Mouse (Mus musculus) monocyte, adult 5-6 weeks (primary cell): ENCODE measurements at regions not wholly inside any gene's neighbourhood (a gene's known extent, or its start where the extent isn't known, plus 50 kb on each side); places are given as distances from the start of the nearest gene placed in this dataset.

Experiments used
- ATAC-seq: fragments of 153-309, 156-312 bp; replicated peaks from 2 replicates; pipeline ENCODE4 v1.8.0; 2017; ENCODE audit warnings: mild to moderate bottlenecking; ENCODE audit not compliant: low TSS enrichment, insufficient number of reproducible peaks, severe bottlenecking, poor library complexity, low FRiP score

DNA sequence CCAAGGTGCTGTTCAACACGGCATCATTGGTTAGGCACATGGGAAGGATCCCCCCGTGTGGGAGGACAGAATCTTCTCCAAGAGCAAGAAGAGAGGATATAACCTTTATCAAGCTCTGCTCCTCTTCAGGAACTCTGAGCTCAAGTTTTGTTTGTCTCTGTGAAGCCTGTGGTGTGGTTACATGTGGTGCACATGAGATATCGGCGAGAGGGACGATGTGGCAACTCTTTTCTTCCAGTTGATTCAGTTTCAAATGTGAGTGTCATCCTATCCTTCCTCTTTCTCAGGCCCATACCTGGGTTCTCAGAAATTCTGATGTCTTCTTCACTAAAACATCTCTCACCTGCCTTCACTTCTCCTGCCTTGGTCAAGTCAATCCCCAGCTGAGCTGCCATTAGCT, 145.3 kb upstream of the Gm9833 start:
- ATAC-seq, result no peak

DNA sequence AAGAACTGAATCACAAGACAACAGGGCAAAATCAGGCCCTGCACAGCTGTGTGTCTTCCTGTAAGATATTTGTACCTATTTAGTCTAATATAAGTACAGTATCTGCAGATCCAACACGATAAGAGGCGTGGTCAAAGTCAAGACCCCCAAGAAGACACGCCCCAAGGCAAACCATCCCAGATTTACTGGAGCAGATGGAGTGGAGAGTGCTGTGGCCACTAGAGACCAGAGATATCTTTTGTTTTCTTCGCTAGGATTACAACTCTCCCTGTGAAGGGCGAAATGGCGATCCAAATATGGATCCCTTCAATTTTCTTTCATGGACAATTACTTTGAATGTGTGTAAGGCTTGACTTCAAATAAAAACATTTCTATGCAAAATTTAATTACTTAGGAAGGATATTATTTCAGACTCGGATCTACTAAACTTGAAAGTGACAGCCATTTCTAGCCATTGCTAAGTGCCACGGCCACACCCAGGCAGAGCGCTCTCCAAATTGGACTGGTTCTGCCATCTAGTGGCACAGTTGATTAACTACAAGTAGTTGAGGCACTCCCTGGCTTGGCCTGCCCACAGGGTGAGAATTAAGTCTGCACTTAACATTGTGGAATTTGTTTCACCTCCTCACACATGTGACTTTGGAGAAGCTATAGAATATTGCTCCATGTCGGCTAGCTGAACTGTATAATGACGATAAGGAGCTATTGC, 140.4 kb upstream of the Gm9833 start:
- ATAC-seq, result peak; percentile 96

DNA sequence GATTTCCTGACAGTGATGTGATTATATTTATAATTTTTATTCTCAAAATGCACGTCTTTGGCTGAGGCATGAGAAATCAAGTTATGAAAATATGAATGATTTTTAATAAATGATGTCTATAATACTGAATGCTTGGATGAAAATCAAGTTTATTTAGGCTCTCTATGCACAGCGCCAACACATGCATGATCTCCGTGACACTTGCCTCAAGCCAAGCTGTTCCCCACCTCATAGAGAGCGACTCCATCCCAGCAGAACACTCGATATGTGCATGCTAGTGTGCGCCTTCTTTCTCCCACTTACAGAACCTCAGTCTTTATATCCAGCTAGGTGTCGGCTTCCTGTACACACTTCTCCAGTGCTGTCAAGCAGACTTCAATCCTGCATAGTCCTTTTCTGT, 139.8 kb upstream of the Gm9833 start:
- ATAC-seq, result no peak

DNA sequence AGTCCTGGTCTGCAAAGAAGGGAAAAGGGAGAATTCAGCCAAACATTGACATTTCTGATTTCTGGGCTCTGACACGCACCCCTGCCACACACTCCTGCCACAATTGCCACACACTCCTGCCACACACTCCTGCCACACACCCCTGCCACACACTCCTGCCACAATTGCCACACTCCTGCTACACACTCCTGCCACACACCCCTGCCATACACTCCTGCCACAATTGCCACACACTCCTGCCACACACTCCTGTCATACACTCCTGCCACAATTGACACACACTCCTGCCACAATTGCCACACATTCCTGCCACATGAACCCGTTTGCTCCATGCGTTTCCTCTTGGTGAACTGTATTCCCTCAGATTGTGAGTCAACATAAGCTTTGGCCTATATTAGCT, 130.0 kb upstream of the Gm9833 start:
- ATAC-seq, result no peak

DNA sequence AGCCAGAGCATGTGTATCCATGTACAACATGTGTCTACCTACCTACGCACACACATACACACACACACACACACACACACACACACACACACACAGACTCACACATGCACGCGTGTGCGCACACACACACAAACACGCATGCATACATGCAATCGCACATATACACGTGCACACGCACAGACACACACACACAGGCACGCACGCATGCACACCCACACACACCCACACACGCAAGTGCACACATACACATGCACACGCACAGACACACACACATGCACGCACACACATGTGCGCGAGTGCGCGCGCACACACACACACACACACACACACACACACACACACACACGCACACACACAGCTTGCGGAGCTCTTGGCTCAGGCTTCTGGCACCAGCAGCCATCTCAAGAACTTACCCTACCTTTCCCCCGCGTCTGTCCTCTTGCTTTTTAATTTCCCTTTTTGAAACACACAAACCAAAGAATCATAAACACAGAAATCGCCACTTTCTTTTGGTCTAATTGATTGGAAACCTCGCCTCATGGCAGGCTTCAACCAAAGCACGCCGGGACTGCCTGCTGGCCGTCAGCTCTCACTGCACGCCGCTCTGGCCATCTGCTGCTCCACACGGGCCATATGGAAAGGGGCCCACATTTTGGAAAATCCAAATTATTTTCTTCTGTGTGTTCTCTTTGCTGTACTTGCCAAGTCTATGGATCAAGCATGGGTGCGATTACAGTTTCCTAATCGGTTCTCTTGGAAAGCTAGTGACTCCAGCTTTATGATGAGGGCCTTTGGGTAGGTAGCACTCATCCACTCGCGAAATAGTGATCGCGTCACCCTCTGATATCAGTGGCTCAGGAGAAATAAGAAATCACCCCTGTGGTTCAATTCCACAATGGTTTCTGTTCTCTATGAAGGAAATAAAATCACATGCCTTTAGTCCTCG, 127.9 kb upstream of the Gm9833 start:
- ATAC-seq, result no peak

DNA sequence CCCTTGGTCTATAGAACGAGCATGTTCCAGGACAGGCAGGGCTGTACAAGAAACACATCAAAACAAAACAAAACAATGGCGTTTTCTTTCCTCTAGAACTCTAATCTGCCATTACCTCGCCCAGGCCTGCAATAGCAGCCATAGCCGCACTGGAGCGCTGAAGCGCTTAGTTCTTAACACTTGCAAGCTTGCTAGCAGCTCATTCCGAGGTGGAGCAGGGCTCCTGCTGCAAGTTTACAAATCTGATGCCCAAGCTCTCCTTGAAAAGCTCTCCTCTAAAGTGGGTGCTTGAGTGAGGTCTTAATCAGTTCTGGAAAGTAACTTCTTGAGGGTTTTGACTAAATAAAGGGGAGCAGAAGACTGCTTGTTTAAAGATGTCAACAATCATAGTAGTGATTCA, 127.2 kb upstream of the Gm9833 start:
- no peak for ATAC-seq
